Mouse (Mus musculus) midbrain, embryonic 13.5 days (tissue): ENCODE measurements around the gene Slc30a7. TPM values are rescaled to one million over a fixed set of nuclear protein-coding genes. Genes with fewer than 3 reads are reported as not detected.
"Not testable (repeated sequence)": the region's sequence is repeated elsewhere in the genome, so short reads cannot be mapped to it uniquely, and the experiment has no call there.

Experiments
- ATAC-seq: fragments of 200-750 bp; cut with Nextera tagmentation; 2 replicates; pipeline ENCODE4 v1.8.0; 2017; ENCODE audit warnings: mild to moderate bottlenecking, moderate TSS enrichment, moderate library complexity
- H3K27ac ChIP-seq: fragments of 300-500 bp; sonication (generic); 2 replicates; pipeline ENCODE4 v1.5.1; 2015; ENCODE audit warnings: inconsistent platforms, mild to moderate bottlenecking, moderate library complexity
- H3K27me3 ChIP-seq: fragments of 300-500 bp; sonication (generic); 2 replicates; pipeline ENCODE4 v1.6.1; 2015; ENCODE audit warnings: mild to moderate bottlenecking, inconsistent platforms
- H3K36me3 ChIP-seq: fragments of 300-500 bp; sonication (generic); 2 replicates; pipeline ENCODE4 v1.6.1; 2015; ENCODE audit warnings: mild to moderate bottlenecking, inconsistent platforms
- H3K4me1 ChIP-seq: fragments of 300-500 bp; sonication (generic); replicated peaks from 2 replicates; pipeline ENCODE4 v1.6.1; 2015; ENCODE audit warnings: inconsistent platforms
- H3K4me2 ChIP-seq: fragments of 300-500 bp; sonication (generic); replicated peaks from 2 replicates; pipeline ENCODE4 v1.6.1; 2015; ENCODE audit warnings: moderate library complexity, mild to moderate bottlenecking, inconsistent platforms
- H3K4me3 ChIP-seq: fragments of 300-500 bp; sonication (generic); replicated peaks from 2 replicates; pipeline ENCODE4 v1.5.1; 2015; ENCODE audit warnings: mild to moderate bottlenecking, inconsistent platforms
- H3K9ac ChIP-seq: fragments of 300-500 bp; sonication (generic); replicated peaks from 2 replicates; pipeline ENCODE4 v1.6.1; 2015; ENCODE audit warnings: mild to moderate bottlenecking, inconsistent platforms
- H3K9me3 ChIP-seq: fragments of 300-500 bp; sonication (generic); 2 replicates; pipeline ENCODE4 v1.6.1; 2016; ENCODE audit warnings: mild to moderate bottlenecking, inconsistent platforms
- WGBS: fragments of 180-500 bp; shearing (Covaris S2); methylation state at CpG from one replicate; pipeline ENCODE4 v1.1.7; 2015; 5-methylcytosine and 5-hydroxymethylcytosine counted together
- polyA plus RNA-seq: library from polyadenylated mRNA; unstranded; fragments of >200 nt; fragmentation: Nextera tagmentation; extraction: Ambion mirVana; gene quantifications from 2 replicates; pipeline ENCODE4 v1.2.1, GENCODE M21; 2015

Gene Slc30a7
- polyA plus RNA-seq, 1 experiment from 2014 or later: 17.6 TPM

GRCm38 (mm10) chr3:115936734-115937599, 70.2 kb downstream of the Slc30a7 start:
- WGBS: 64% methylated on average over 4 of the region's 4 CpGs
- H3K27me3 ChIP-seq: no peaks in the 10 kb centered on the region
- ATAC-seq: peak; percentile 53; the same call in 1 of the 2 replicates
- no peaks in the 10 kb centered on the region for H3K9me3 ChIP-seq
- peaks cover 37% of the 10 kb centered on the region for H3K36me3 ChIP-seq
- no peak overlapping the region for H3K4me2 ChIP-seq
- H3K9ac ChIP-seq: no peak overlapping the region
- H3K4me1 ChIP-seq: no peaks in the 10 kb centered on the region
- no peak overlapping the region for H3K27ac ChIP-seq
- H3K4me3 ChIP-seq: no peak overlapping the region

GRCm38 (mm10) chr3:115933293-115934186, 73.7 kb downstream of the Slc30a7 start:
- no peak for ATAC-seq
- H3K4me3 ChIP-seq: no peak overlapping the region
- 91% methylated on average over 18 of the region's 18 CpGs for WGBS

GRCm38 (mm10) chr3:115931701-115932100, 75.5 kb downstream of the Slc30a7 start:
- H3K36me3 ChIP-seq: peaks cover 20% of the 10 kb centered on the region
- H3K27ac ChIP-seq: no peak overlapping the region
- 95% methylated on average over 6 of the region's 6 CpGs for WGBS
- H3K9me3 ChIP-seq: no peaks in the 10 kb centered on the region
- no peaks in the 10 kb centered on the region for H3K27me3 ChIP-seq
- no peak overlapping the region for H3K4me3 ChIP-seq
- no peak overlapping the region for H3K4me2 ChIP-seq
- no peaks in the 10 kb centered on the region for H3K4me1 ChIP-seq
- no peak for ATAC-seq
- no peak overlapping the region for H3K9ac ChIP-seq

More at GRCm38 (mm10) chr3:115933293-115934186, 73.7 kb downstream of the Slc30a7 start:
- H3K36me3 ChIP-seq: peaks cover 17% of the 10 kb centered on the region
- H3K27me3 ChIP-seq: no peaks in the 10 kb centered on the region
- H3K27ac ChIP-seq: no peak overlapping the region
- no peaks in the 10 kb centered on the region for H3K9me3 ChIP-seq
- no peak overlapping the region for H3K4me2 ChIP-seq
- no peak overlapping the region for H3K9ac ChIP-seq
- no peaks in the 10 kb centered on the region for H3K4me1 ChIP-seq

GRCm38 (mm10) chr3:115926531-115926930, 80.7 kb downstream of the Slc30a7 start:
- no peak overlapping the region for H3K4me3 ChIP-seq
- H3K9ac ChIP-seq: no peak overlapping the region
- peaks cover 21% of the 10 kb centered on the region for H3K36me3 ChIP-seq
- no peaks in the 10 kb centered on the region for H3K9me3 ChIP-seq
- H3K27me3 ChIP-seq: no peaks in the 10 kb centered on the region
- 92% methylated on average over 8 of the region's 8 CpGs for WGBS
- no peaks in the 10 kb centered on the region for H3K4me1 ChIP-seq
- no peak overlapping the region for H3K4me2 ChIP-seq
- no peak for ATAC-seq
- H3K27ac ChIP-seq: no peak overlapping the region

GRCm38 (mm10) chr3:115924401-115925190, 82.6 kb downstream of the Slc30a7 start:
- Histone ChIP-seq H3K27me3 (no peaks in the 10 kb centered on the region), H3K4me2 (no peak overlapping the region), H3K36me3 (peaks cover 21% of the 10 kb centered on the region), H3K4me3 (no peak overlapping the region), H3K4me1 (no peaks in the 10 kb centered on the region), H3K9me3 (no peaks in the 10 kb centered on the region), H3K27ac (no peak overlapping the region), H3K9ac (no peak overlapping the region)
- ATAC-seq: no peak
- WGBS: 88% methylated on average over 4 of the region's 4 CpGs

- not testable (repeated sequence) for H3K27me3 ChIP-seq, H3K4me3 ChIP-seq, H3K4me2 ChIP-seq, H3K4me1 ChIP-seq, H3K27ac ChIP-seq, ATAC-seq, H3K9me3 ChIP-seq, H3K9ac ChIP-seq
- peaks cover 14% of the 10 kb centered on the region for H3K36me3 ChIP-seq
- WGBS: 97% methylated on average over 10 of the region's 11 CpGs
These were observed 99.8 kb downstream of the Slc30a7 start for GRCm38 (mm10) chr3:115907406-115907805.

GRCm38 (mm10) chr3:115905567-115905966, 101.6 kb downstream of the Slc30a7 start:
- H3K27me3 ChIP-seq: no peaks in the 10 kb centered on the region
- ATAC-seq: no peak
- WGBS: 97% methylated on average over 4 of the region's 4 CpGs
- no peak overlapping the region for H3K27ac ChIP-seq
- no peak overlapping the region for H3K9ac ChIP-seq
- no peaks in the 10 kb centered on the region for H3K4me1 ChIP-seq
- no peak overlapping the region for H3K4me3 ChIP-seq
- H3K36me3 ChIP-seq: peaks cover 25% of the 10 kb centered on the region
- H3K9me3 ChIP-seq: no peaks in the 10 kb centered on the region
- H3K4me2 ChIP-seq: no peak overlapping the region

GRCm38 (mm10) chr3:115905067-115905466, 102.1 kb downstream of the Slc30a7 start:
- Histone ChIP-seq H3K4me1 (no peaks in the 10 kb centered on the region), H3K36me3 (peaks cover 25% of the 10 kb centered on the region), H3K9me3 (no peaks in the 10 kb centered on the region), H3K4me2 (no peak overlapping the region), H3K27me3 (no peaks in the 10 kb centered on the region), H3K9ac (no peak overlapping the region), H3K4me3 (no peak overlapping the region), H3K27ac (no peak overlapping the region)
- no peak for ATAC-seq
- WGBS: 86% methylated on average over 3 of the region's 3 CpGs

GRCm38 (mm10) chr3:115902301-115902956, 104.8 kb downstream of the Slc30a7 start:
- Histone ChIP-seq H3K4me2 (no peak overlapping the region), H3K9ac (no peak overlapping the region), H3K4me3 (no peak overlapping the region), H3K27me3 (no peaks in the 10 kb centered on the region), H3K36me3 (peaks cover 19% of the 10 kb centered on the region), H3K4me1 (peaks cover 13% of the 10 kb centered on the region), H3K27ac (no peak overlapping the region), H3K9me3 (no peaks in the 10 kb centered on the region)
- 94% methylated on average over 9 of the region's 9 CpGs for WGBS
- no peak for ATAC-seq

GRCm38 (mm10) chr3:115898354-115898948, 108.8 kb downstream of the Slc30a7 start:
- Histone ChIP-seq H3K4me1 (peaks cover 13% of the 10 kb centered on the region), H3K4me2 (no peak overlapping the region), H3K27me3 (no peaks in the 10 kb centered on the region), H3K36me3 (peaks cover 17% of the 10 kb centered on the region), H3K27ac (no peak overlapping the region), H3K9me3 (no peaks in the 10 kb centered on the region), H3K4me3 (no peak overlapping the region), H3K9ac (no peak overlapping the region)
- peak; percentile 89 for ATAC-seq
- WGBS: 45% methylated on average over 3 of the region's 3 CpGs

GRCm38 (mm10) chr3:115893166-115893565, 114.0 kb downstream of the Slc30a7 start:
- Histone ChIP-seq H3K27me3 (no peaks in the 10 kb centered on the region), H3K4me2 (no peak overlapping the region), H3K9me3 (no peaks in the 10 kb centered on the region), H3K9ac (no peak overlapping the region), H3K4me3 (no peak overlapping the region), H3K36me3 (peaks cover 6% of the 10 kb centered on the region; the same call in 1 of the 2 replicates), H3K27ac (no peak overlapping the region), H3K4me1 (peaks cover 6% of the 10 kb centered on the region)
- ATAC-seq: no peak
- WGBS: 91% methylated on average over 2 of the region's 2 CpGs
